Mouse (Mus musculus) right cerebral cortex, postnatal 10 days (tissue): ENCODE results near the gene Nop14.
"Not testable (repeated sequence)": the region's sequence is repeated elsewhere in the genome, so short reads cannot be mapped to it uniquely, and the experiment has no call there.

Source experiments
- DNase-seq, 2 experiments: peaks; one replicate each; pipeline ENCODE4 v3.0.0; 2021; ENCODE audit warnings: low spot score in 2 of 2

The Nop14 gene

GRCm38 (mm10) chr5:34632996-34633395 lies 27.0 kb downstream of the Nop14 start:
- DNase-seq = no peak

GRCm38 (mm10) chr5:34609966-34610365 lies 50.0 kb downstream of the Nop14 start:
- DNase-seq = no peak

GRCm38 (mm10) chr5:34608226-34608625 lies 51.7 kb downstream of the Nop14 start:
- DNase-seq = no peak

GRCm38 (mm10) chr5:34607100-34607880 lies 52.7 kb downstream of the Nop14 start:
- no peak for DNase-seq

- DNase-seq = no peak
These were observed 55.4 kb downstream of the Nop14 start for GRCm38 (mm10) chr5:34604576-34604975.

GRCm38 (mm10) chr5:34593202-34593727 lies 66.7 kb downstream of the Nop14 start:
- DNase-seq = no peak

GRCm38 (mm10) chr5:34592666-34593065 lies 67.3 kb downstream of the Nop14 start:
- no peak for DNase-seq

GRCm38 (mm10) chr5:34592224-34592623 lies 67.7 kb downstream of the Nop14 start:
- DNase-seq = not testable (repeated sequence)

- DNase-seq = peak in 1 of 2 experiments; percentile 36
These were observed 68.5 kb downstream of the Nop14 start for GRCm38 (mm10) chr5:34591388-34592004.

- no peak for DNase-seq
These were observed 69.2 kb downstream of the Nop14 start for GRCm38 (mm10) chr5:34590702-34591101.

- DNase-seq = no peak
These were observed 69.9 kb downstream of the Nop14 start for GRCm38 (mm10) chr5:34590059-34590458.
